In genomic region chr8:121731471-121732333, GRCm38 (mm10) we compare ENCODE assay signal across 7 mouse cellular contexts. TPM values are rescaled to one million over a fixed set of nuclear protein-coding genes. Genes with fewer than 3 reads are reported as not detected.
DNase-seq lines count a peak whose midpoint lies in the region; ATAC-seq lines count a peak whose summit lies in the region.

No protein-coding gene starts in this region.

- peaks cover 16% of the 10 kb centered on the region for H3K4me1 ChIP-seq in embryonic facial prominence, embryonic 15.5 days
- H3K4me1 ChIP-seq in midbrain, embryonic 14.5 days (ENCODE audit: control insufficient read depth, insufficient read depth, low read length): peaks cover 18% of the 10 kb centered on the region

- H3K27ac ChIP-seq in embryonic facial prominence, embryonic 15.5 days (replicated peaks): no peak overlapping the region
- peak overlapping the region; percentile 70; the same call in 1 of the 2 replicates for H3K27ac ChIP-seq in midbrain, embryonic 14.5 days (replicated peaks; ENCODE audit: low read depth, low read length)

- H3K36me3 ChIP-seq in embryonic facial prominence, embryonic 15.5 days: no peaks in the 10 kb centered on the region
- no peaks in the 10 kb centered on the region for H3K36me3 ChIP-seq in midbrain, embryonic 14.5 days (ENCODE audit: control insufficient read depth, insufficient read depth, low read length)

- H3K4me2 ChIP-seq in embryonic facial prominence, embryonic 15.5 days (replicated peaks): 0 out of 2 replicates have a peak overlapping the region, but pooled peaks have one; percentile 10
- peak overlapping the region; percentile 86 for H3K4me2 ChIP-seq in midbrain, embryonic 14.5 days (ENCODE audit: low read length)

- ATAC-seq in embryonic facial prominence, embryonic 15.5 days (ENCODE audit: insufficient number of reproducible peaks, low FRiP score, low TSS enrichment, low read depth): 0 out of 2 replicates have a peak, but pooled peaks have one; percentile 47
- ATAC-seq in midbrain, embryonic 14.5 days (ENCODE audit: low FRiP score, low TSS enrichment): no peak

- H3K9ac ChIP-seq in embryonic facial prominence, embryonic 15.5 days: no peak overlapping the region
- peak overlapping the region; percentile 73 for H3K9ac ChIP-seq in midbrain, embryonic 14.5 days (replicated peaks; ENCODE audit: low read length)

- peak; percentile 92 for DNase-seq in cerebellum, adult 9-10 months
- DNase-seq in layer of hippocampus, adult 18-20 months (ENCODE audit: low spot score in 2 of 2): peak; percentile 76
- peak; percentile 59 for DNase-seq in midbrain, embryonic 14.5 days
- DNase-seq in urinary bladder, adult 2 months (ENCODE audit: low spot score): no peak
- no peak for DNase-seq in lung, postnatal 14 days
- no peak for DNase-seq in T-cell, adult 2 months (ENCODE audit: low spot score)

- peak overlapping the region; percentile 47; the same call in 1 of the 2 replicates for H3K4me3 ChIP-seq in embryonic facial prominence, embryonic 15.5 days (replicated peaks)
- H3K4me3 ChIP-seq in midbrain, embryonic 14.5 days (replicated peaks; ENCODE audit: low read depth, low read length): peak overlapping the region; percentile 68

- 4% methylated on average over 26 of the region's 26 CpGs for WGBS in embryonic facial prominence, embryonic 15.5 days
- 4% methylated on average over 26 of the region's 26 CpGs for WGBS in midbrain, embryonic 14.5 days

- H3K27me3 ChIP-seq in embryonic facial prominence, embryonic 15.5 days: peaks cover 68% of the 10 kb centered on the region
- peaks cover 16% of the 10 kb centered on the region for H3K27me3 ChIP-seq in midbrain, embryonic 14.5 days (ENCODE audit: control insufficient read depth, insufficient read depth, low read length)

- H3K9me3 ChIP-seq in embryonic facial prominence, embryonic 15.5 days (replicated peaks): 0 out of 2 replicates have a peak, but pooled peaks cover 3% of the 10 kb centered on the region
- no peaks in the 10 kb centered on the region for H3K9me3 ChIP-seq in midbrain, embryonic 14.5 days (ENCODE audit: control insufficient read depth, low read length)

RNA-seq across cellular contexts. Expression of gene Jph3, which starts 2.3 kb away (rescaled TPM):
- 1.8 and 2.6 TPM in 2 replicates for polyA plus RNA-seq in embryonic facial prominence, embryonic 15.5 days (2015; fragmentation: Nextera tagmentation; extraction: Ambion mirVana)
- 100 to 1,000 TPM; 344 to 371 TPM for total RNA-seq in layer of hippocampus, adult 18-20 months (2021)
- 73.5 and 86.4 TPM in 2 replicates for polyA plus RNA-seq in midbrain, embryonic 14.5 days (2014; fragmentation: Nextera tagmentation; extraction: Ambion mirVana)
- 0.03 and 0.08 TPM in 2 replicates for polyA plus RNA-seq in urinary bladder, adult 2 months (2012; rRNA removed)

Comparison
In these comparisons a context has a peak if more than half of its experiments do, and no peak if none do; other contexts are left out.
1. DNase-seq: peak in cerebellum, adult 9-10 months (single experiment), layer of hippocampus, adult 18-20 months (2 of 2) and midbrain, embryonic 14.5 days (single experiment); none in urinary bladder, adult 2 months (single experiment), lung, postnatal 14 days (single experiment) and T-cell, adult 2 months (single experiment).
2. RNA of gene Jph3, which starts 2.3 kb away (polyA plus RNA-seq): 73.5 to 86.4 TPM in midbrain, embryonic 14.5 days; 1.8 to 2.6 TPM in embryonic facial prominence, embryonic 15.5 days and 0.03 to 0.08 TPM in urinary bladder, adult 2 months; every median in the first group is over 10 times any median in the second.